20 mouse cellular contexts compared by ENCODE assay signal in the genomic region with DNA sequence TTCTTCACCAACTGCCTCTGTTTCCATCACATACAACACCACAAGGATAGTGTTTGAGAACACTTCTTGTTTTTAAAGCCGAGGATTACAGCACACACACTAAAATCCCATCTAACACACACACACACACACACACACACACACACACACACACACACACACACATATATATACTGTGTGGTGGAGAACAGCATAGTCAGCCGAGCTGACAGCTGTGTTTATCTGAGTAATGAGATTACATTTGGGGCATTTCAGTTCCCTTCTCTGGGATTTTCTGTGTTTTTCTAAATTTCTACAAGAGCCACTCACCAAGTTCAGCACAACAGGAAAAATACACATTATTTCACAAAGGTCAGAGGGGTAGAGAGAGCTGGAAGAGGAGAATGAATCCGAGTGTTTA.
A peak's percentile ranks its signal among the peaks of the same experiment; 100 is the strongest.
DNase-seq lines count a peak whose midpoint lies in the region; ATAC-seq and TF ChIP-seq lines count a peak whose summit lies in the region.
"Had no signal": no experiment of that assay in that cellular context is flagged by ENCODE, and none has a peak within 500 bp of the region (broad histone marks: within the 10 kb centered on the region; RNA-seq: fewer than 3 reads in every experiment).

No protein-coding gene starts in this region.

- no peak for TF ChIP-seq CTCF in forebrain, postnatal 0 days (IDR thresholded peaks at IDR 0.05; ENCODE audit: low read depth)
- TF ChIP-seq CTCF in lung, embryonic 14.5 days (IDR thresholded peaks at IDR 0.05; ENCODE audit: low read depth): no peak

- H3K27ac ChIP-seq in forebrain, postnatal 0 days (ENCODE audit: low read depth, low read length): no peak overlapping the region
- H3K27ac ChIP-seq in forebrain, embryonic 15.5 days (replicated peaks): no peak overlapping the region
- peak overlapping the region; percentile 22; the same call in 1 of the 2 replicates for H3K27ac ChIP-seq in lung, embryonic 14.5 days (ENCODE audit: low read depth)
- peak overlapping the region; percentile 23; the same call in 1 of the 2 replicates for H3K27ac ChIP-seq in intestine, embryonic 15.5 days
- H3K27ac ChIP-seq: forebrain, embryonic 13.5 days; midbrain, embryonic 15.5 days; neural tube, embryonic 15.5 days had no signal

- peak; percentile 40 for ATAC-seq in forebrain, postnatal 0 days
- no peak for ATAC-seq in forebrain, embryonic 15.5 days (replicated peaks)
- ATAC-seq in lung, embryonic 14.5 days (ENCODE audit: insufficient read depth): peak; percentile 42; the same call in 1 of the 2 replicates
- peak; percentile 53; the same call in 1 of the 2 replicates for ATAC-seq in intestine, embryonic 15.5 days
- no peak for ATAC-seq in megakaryocyte-erythroid progenitor cell, adult 5-6 weeks (replicated peaks; ENCODE audit: low FRiP score, low TSS enrichment, poor library complexity, severe bottlenecking)
- ATAC-seq: CD4-positive, CD25-positive, alpha-beta regulatory T cell, adult 4 months; forebrain, embryonic 13.5 days; liver, postnatal 0 days; midbrain, embryonic 15.5 days had no signal

- no peaks in the 10 kb centered on the region for H3K27me3 ChIP-seq in forebrain, postnatal 0 days (ENCODE audit: insufficient read depth, low read length)
- no peaks in the 10 kb centered on the region for H3K27me3 ChIP-seq in forebrain, embryonic 15.5 days
- H3K27me3 ChIP-seq in lung, embryonic 14.5 days (ENCODE audit: insufficient read depth, low read length): no peaks in the 10 kb centered on the region
- H3K27me3 ChIP-seq in intestine, embryonic 15.5 days (replicated peaks): no peaks in the 10 kb centered on the region
- H3K27me3 ChIP-seq: forebrain, embryonic 13.5 days; megakaryocyte, embryonic 14.5 days; midbrain, embryonic 15.5 days; neural tube, embryonic 15.5 days had no signal

- no peak overlapping the region for H3K9ac ChIP-seq in forebrain, postnatal 0 days
- H3K9ac ChIP-seq in forebrain, embryonic 15.5 days (replicated peaks): no peak overlapping the region
- H3K9ac ChIP-seq in lung, embryonic 14.5 days: no peak overlapping the region
- H3K9ac ChIP-seq in intestine, embryonic 15.5 days: no peak overlapping the region
- H3K9ac ChIP-seq: forebrain, embryonic 13.5 days; liver, postnatal 0 days; midbrain, embryonic 15.5 days; neural tube, embryonic 15.5 days had no signal

- H3K36me3 ChIP-seq in forebrain, postnatal 0 days (ENCODE audit: insufficient read depth): no peaks in the 10 kb centered on the region
- no peaks in the 10 kb centered on the region for H3K36me3 ChIP-seq in forebrain, embryonic 15.5 days
- no peaks in the 10 kb centered on the region for H3K36me3 ChIP-seq in lung, embryonic 14.5 days (ENCODE audit: insufficient read depth)
- no peaks in the 10 kb centered on the region for H3K36me3 ChIP-seq in intestine, embryonic 15.5 days
- H3K36me3 ChIP-seq: midbrain, embryonic 15.5 days; neural tube, embryonic 15.5 days had no signal

- no peak overlapping the region for H3K4me3 ChIP-seq in forebrain, postnatal 0 days (ENCODE audit: low read depth, low read length)
- H3K4me3 ChIP-seq in forebrain, embryonic 15.5 days: no peak overlapping the region
- no peak overlapping the region for H3K4me3 ChIP-seq in lung, embryonic 14.5 days (ENCODE audit: low read depth, low read length)
- H3K4me3 ChIP-seq in intestine, embryonic 15.5 days (replicated peaks): no peak overlapping the region
- H3K4me3 ChIP-seq: erythroblast, embryonic 14.5 days; forebrain, embryonic 13.5 days; megakaryocyte, embryonic 14.5 days; midbrain, embryonic 15.5 days; neural tube, embryonic 15.5 days had no signal

- 0 out of 2 replicates have a peak, but pooled peaks cover 4% of the 10 kb centered on the region for H3K9me3 ChIP-seq in forebrain, postnatal 0 days (ENCODE audit: low read length)
- H3K9me3 ChIP-seq in forebrain, embryonic 15.5 days: no peaks in the 10 kb centered on the region
- peaks cover 5% of the 10 kb centered on the region; the same call in 1 of the 2 replicates for H3K9me3 ChIP-seq in lung, embryonic 14.5 days (ENCODE audit: low read depth, low read length)
- H3K9me3 ChIP-seq in intestine, embryonic 15.5 days: no peaks in the 10 kb centered on the region
- H3K9me3 ChIP-seq: midbrain, embryonic 15.5 days had no signal

- no peaks in the 10 kb centered on the region for H3K4me1 ChIP-seq in forebrain, postnatal 0 days (ENCODE audit: insufficient read depth)
- no peaks in the 10 kb centered on the region for H3K4me1 ChIP-seq in forebrain, embryonic 15.5 days
- H3K4me1 ChIP-seq in lung, embryonic 14.5 days (ENCODE audit: insufficient read depth): peaks cover 8% of the 10 kb centered on the region
- H3K4me1 ChIP-seq in intestine, embryonic 15.5 days (replicated peaks): 0 out of 2 replicates have a peak, but pooled peaks cover 4% of the 10 kb centered on the region
- H3K4me1 ChIP-seq: forebrain, embryonic 13.5 days; megakaryocyte, embryonic 14.5 days; midbrain, embryonic 15.5 days; neural tube, embryonic 15.5 days had no signal

- WGBS in forebrain, postnatal 0 days: 57% methylated on average over 3 of the region's 3 CpGs
- WGBS in forebrain, embryonic 15.5 days: 68% methylated on average over 3 of the region's 3 CpGs
- 9% methylated on average over 3 of the region's 3 CpGs for WGBS in lung, embryonic 14.5 days
- 27% methylated on average over 3 of the region's 3 CpGs for WGBS in intestine, embryonic 15.5 days

- DNase-seq in forebrain, postnatal 0 days: peak; percentile 10
- DNase-seq in lung, embryonic 14.5 days: peak; percentile 48
- DNase-seq in lung, postnatal 10 days: no peak
- peak; percentile 2 for DNase-seq in yolk sac, embryonic 10.5 days (ENCODE audit: low spot score)
- DNase-seq: adrenal gland, postnatal 14 days; cerebellum, adult 11-12 months; cerebellum, postnatal 25 days; embryo, embryonic 11 days; gastrocnemius, postnatal 36 days; liver, postnatal 0 days; right cerebral cortex, postnatal 25 days had no signal

- no peak overlapping the region for H3K4me2 ChIP-seq in forebrain, postnatal 0 days (ENCODE audit: low read depth)
- H3K4me2 ChIP-seq in forebrain, embryonic 15.5 days (replicated peaks): no peak overlapping the region
- no peak overlapping the region for H3K4me2 ChIP-seq in lung, embryonic 14.5 days
- H3K4me2 ChIP-seq in intestine, embryonic 15.5 days (replicated peaks): no peak overlapping the region
- H3K4me2 ChIP-seq: forebrain, embryonic 13.5 days; midbrain, embryonic 15.5 days; neural tube, embryonic 15.5 days had no signal

Comparison
In these comparisons a context has a peak if more than half of its experiments do, and no peak if none do; other contexts are left out.
1. ATAC-seq: peak in forebrain, postnatal 0 days (single experiment), lung, embryonic 14.5 days (single experiment) and intestine, embryonic 15.5 days (single experiment); none in forebrain, embryonic 15.5 days (single experiment) and megakaryocyte-erythroid progenitor cell, adult 5-6 weeks (single experiment).
2. H3K27ac ChIP-seq: peak in lung, embryonic 14.5 days (single experiment) and intestine, embryonic 15.5 days (single experiment); none in forebrain, postnatal 0 days (single experiment) and forebrain, embryonic 15.5 days (single experiment).